Mouse (Mus musculus): ENCODE data around the gene Pccb.

Gene Pccb

DNA sequence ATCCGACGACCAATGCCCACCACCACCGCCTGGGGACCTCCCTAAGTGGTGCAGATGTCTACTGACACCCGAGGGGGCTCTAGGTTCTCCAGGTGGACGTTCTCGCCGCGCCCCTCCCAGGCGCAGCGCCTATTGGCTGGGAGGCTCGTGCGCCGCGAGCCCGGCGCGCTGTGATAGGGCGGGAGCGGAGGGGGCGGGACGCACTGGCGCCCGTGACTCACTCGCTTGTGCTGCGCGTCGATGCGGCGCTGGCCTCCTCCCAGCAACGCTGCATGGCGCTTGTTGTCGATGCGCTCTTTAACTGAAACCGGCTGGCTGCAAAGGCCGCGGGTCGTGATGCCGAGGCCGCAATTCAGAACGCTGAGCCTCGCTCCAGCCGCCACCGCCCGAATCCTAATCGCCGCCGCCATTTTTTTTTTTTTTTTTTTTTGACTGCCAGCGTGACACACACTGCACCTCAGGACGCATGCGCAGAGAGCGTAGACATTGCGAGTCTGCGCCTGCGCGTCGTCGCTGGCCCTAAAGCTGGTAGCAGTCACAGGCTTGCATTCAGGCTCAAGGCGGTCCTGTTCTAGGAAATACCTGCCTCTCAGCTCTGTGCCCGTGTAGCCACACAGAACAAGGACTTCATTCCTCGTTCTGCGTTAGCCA lies at the start of gene Pccb:
Gene Pccb (minus strand): TSS at position 451 of the 651 bp plus-strand sequence.
- peak; percentile 98 for DNase-seq

DNA sequence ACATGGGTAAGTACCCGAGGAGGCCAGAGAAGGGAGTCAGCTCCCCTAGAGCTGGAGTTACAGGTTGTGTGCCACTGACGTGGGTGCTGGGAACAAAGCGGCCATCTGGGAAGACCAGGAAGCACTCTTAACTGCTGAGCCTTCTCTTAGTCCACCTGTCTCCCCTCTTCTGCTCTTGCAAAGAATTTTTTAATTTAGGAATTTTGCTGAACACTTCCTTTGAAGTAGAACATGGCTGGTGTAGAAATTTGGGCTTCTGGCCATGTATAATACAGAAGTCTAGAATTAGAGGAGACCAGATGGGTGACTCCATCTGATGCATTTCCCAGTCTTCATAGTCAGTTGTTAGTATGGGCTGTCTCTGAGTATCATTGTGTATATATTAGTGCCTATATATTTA lies 49.0 kb upstream of the Pccb start:
- peak; percentile 46 for DNase-seq

DNA sequence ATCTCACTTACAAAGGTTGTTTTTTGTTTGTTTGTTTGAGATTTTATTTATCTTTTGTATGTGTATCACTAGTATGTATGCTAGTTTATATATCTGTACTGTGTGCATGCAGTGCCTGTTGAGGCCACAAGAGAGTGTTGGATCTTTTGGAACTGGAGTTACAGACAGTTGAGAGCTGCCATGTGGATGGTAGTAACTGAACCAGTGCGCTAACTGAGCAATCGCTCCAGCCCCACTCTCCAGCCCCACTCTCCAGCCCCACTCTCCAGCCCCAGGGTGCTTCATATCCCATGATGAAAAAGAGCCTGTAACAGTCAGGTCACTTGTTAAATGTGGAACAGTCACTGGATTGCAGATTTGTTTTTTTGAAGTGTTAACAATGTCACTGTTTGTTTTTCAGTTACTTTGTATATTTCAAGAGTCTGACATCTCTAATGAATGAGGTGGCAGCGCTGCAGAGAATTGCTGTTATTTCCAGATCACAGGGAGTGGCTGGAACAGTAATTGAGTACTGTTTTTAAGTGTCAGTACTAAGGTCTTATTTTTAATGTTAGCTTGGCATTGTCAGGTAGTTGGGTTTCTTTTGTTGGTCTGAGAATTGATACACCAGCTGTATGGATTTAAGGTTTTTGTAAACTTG lies 45.5 kb upstream of the Pccb start:
- DNase-seq, result no peak

DNA sequence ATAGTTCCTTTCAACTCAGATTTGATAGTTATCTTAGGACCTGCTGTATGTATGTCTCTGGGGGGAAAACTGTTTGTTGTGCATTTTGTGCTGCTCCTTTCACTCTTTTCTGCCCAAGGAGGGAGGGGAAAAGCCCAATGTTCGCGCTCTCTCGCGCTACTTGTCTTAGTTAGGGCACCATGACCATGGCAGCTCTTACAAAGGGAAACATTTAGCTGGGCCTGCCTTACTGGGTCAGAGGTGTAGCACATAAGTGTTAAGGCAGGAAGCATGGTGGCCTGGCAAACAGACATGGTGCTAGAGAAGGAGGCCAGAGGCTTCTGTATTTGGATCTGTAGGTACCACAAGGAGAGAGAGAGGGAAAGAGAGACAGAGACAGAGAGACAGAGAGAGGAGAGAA lies 43.9 kb upstream of the Pccb start:
- DNase-seq, result no peak

DNA sequence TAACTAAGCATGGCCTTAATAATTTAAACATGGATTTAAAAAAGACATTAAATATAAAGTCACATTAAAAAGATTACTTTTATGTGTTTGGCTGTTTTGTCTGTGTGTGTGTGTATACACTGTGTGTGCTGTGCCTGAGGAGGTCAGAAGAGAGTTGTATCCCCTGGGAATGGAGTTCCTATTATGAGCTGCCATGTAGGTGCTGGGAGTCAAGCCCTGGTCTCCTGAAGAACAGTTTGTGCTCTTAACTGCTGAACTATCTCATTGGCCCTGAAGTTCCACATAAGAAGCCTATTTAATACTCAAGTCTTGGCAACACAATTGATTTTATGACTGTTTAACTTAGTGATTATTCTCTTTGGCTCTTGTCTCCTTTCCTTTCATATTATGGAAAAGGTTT lies 42.8 kb upstream of the Pccb start:
- DNase-seq, result no peak

DNA sequence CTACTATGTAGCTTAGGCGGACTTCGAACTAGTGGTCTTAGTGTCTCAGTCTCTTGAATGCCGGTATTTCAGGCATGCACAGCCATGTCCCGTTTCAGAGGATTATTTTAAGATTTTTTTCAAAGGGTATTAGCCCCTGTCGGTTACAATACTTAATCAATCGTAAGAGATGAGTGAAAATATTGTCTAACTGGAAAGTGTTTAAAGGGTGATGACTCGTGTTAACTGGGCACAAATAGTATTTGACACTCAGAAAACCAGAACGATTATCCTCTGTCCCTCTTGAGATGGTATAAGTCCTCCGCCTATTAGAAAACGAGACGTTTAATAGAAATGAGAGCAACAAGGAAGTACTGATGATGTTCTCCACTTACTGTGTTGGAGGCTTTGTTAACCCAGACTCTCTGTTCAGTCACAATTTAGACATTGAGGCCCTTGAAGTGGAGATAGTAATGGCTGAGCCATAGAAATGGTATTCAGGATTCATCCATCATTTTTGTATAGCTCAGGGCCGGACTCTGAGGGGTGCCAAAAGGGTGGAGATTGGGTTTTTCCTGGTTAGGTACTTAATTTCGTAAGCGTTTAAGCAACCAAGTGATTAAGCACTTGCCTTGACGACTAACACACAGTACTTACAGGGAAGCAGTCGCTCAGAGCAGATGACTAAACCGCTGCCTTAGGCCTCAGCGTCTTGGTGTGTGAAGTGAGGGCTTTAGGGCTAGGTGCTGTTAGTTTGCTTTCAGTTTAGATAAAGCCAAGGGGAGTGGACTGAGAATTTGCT lies 41.6 kb upstream of the Pccb start:
- DNase-seq, result no peak

DNA sequence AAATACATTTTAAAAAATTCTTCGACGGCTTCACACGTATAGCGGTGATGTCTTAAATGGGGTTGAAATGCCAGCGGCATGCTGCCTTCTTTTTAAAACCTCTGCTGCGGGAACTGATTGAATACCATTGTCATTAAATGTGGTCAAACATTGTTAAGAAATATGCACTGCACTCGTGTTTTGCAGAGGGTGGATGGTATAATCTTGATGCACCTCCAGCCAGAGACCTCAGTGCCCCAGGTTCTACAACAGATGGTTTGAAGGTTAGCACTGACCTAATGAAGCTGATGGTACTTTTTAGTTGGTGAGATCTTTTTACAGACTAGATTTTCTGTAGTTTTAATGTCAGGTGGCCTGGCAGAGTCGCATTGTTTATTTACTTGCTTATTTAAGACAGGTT lies 41.0 kb upstream of the Pccb start:
- DNase-seq, result no peak

DNA sequence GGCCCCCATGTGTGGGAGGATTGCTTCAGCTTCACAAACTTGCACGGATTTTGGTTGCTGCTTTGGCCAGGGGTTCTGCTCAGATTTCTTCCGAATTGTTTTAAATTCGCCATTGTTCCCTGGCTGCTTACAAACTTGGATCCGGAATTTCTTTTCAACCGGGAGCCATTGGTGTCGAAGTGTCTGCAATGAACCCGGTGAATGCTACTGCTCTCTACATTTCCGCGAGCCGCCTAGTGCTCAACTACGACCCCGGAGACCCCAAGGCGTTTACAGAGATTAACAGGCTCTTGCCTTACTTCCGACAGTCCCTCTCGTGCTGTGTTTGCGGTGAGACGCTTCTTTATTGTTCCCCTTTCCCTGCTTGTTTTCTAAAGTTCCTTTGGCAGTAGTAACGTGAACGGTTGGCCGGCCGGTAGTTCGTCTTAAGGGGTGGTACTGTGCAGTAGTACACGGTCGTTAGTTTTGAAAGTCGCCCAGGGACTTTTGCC lies 40.4 kb upstream of the Pccb start:
- DNase-seq, result no peak

DNA sequence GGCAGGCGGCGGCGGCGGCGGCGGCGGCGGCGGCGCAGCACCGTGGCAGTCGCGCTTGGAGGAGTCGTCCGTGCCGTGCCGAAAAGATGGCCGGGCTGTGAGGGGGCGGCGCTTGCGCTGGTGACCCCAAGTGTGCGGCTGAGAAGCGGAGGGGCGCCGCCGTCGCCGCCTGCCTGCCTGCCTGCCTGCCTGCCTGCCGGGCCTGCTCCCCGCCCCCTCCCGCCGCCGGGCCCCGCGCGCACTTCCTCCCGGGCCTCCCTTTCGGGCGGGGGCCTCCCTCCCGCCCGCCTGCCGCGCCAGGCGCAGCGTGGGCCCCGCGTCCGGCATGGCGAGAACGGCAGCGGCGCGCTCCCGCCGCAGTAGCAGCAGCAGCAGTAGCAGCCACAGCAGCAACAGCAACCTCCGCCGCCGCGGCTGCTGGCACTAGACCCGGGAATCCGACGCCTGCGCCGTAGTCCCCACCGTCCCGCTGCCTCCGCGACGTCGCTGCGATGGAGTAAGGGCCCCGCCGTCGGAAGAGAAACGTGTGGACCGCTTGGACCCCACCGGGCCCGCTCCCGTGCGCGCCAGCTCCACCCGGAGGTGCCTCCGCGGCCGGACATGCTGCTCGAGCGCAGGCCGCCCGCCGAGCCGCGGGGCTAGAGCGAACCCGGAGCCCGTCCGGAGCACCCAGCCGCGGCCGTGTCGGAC lies 39.8 kb upstream of the Pccb start:
- DNase-seq, result peak; percentile 90

DNA sequence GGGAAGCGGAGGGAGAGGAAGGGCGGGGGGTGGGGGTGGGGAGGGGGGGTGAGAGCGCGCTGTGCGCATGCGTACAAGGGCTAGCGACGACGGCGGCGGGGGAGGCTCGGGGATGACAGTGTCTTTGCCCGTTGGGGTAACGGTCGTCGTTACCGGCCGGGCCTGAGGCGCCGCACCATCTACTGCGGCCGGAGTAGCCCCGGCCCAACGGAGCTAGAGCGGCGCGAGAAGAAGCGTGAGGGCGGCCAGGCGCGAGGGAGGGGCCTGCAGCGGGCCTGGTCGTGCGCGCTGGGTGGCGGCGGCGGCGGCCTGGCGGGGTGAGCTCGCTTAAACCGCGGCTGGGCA lies 39.3 kb upstream of the Pccb start, which contains the start of gene Msl2:
Gene Msl2 (plus strand): TSS at position 115 of the 345 bp plus-strand sequence.
- DNase-seq, result no peak

DNA sequence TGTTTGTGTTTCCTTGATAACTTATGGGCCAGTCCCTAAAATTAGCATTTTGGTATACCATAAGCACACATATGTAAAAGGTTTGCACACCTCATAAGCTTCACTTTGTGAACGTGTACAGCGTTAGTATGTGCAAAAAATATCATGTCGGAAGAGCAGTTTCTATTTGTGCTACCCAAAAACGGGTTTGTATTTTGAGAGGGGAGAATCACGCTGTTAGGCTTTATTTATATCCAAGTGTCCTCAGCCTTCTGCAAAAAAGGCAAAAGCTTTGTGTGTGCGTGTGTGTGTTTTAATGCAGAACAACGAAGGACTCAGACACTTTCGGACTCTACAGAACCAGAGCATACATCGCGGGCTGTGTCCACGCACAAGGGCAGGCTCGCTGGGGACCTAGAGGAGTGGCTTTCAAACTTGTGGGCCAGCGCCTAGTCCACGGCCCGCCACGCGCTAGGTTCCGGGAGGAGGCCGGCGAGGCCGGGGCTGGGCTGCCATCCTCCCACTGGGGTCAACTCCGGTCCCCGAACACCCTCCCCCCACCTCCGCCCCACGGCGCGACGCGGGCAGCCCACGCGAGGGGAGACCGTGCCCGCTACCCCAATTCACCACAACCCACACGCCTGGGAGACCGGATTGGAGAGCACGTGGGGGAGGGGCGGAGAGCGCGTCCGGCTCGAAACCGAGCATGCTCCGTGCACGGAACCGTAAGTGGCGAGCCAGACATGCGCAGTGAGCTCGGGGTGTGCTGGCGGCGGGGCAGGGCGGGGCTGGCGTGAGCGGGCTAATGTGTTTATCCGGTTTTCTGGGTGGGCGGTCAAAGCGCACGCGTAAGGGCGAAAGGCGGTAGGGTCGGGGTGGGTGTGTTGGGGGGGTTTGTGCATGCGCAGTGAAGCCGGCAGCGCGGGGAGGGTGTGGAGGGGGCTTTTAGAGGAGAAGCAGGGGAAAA lies 38.6 kb upstream of the Pccb start:
- peak; percentile 99 for DNase-seq

DNA sequence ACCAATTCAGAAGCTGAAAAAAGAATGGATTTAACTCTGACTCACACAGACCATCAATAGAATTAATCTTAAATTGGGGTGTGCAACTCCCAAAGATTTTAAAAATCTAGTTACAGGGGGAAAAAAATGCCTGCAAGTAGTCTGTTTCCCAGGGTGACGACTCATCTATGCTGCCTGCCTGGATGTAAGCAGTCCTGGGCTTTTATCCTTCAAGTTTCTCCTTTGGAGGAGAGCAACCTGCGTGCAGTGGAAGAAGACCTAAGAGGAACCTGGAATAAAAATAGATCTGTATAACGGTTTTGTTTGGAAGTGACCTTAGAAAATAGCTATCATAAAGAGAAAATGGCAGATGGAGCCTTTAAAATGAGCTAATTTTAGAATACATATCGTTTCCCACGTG lies 37.8 kb upstream of the Pccb start:
- no peak for DNase-seq

DNA sequence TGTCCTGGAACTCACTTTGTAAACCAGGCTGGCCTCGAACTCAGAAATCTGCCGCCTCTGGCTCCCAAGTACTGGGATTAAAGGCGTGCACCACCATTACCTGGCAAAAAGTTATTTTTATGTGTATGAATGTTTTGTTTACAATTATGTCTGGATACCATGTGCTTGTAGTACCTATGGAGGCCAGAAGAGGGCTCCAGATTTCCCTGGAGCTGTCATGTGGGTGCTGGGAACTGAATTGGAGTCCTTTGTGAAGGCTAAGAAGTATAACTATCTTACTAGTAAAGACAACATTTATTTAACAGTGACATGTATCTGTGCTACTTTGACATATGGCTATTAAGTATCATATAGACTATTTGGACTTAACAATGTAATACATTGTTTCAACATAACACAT lies 35.1 kb upstream of the Pccb start:
- no peak for DNase-seq

DNA sequence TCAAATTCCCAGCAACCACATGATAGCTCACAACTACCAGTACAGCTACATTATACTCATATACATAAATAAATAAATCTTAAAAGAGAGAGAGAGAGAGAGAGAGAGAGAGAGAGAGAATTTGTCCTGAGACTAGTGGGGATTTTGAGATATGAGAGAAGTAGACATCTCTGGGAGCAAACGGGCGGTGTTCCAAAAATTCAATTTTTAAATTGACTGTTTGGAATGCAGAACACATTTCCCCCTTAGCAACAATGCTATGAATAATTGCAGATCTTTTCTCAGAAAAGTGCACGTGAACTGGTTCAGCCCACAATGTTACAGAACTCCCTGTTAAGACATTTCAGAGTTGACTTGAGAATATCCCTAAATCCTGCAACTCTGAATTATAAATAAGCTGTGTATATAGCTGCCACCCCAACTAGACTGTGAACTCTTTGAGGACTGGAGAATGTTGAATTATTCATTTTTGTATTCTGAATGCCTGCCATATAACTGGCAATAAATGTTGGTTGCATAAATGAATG lies 30.4 kb upstream of the Pccb start:
- no peak for DNase-seq

DNA sequence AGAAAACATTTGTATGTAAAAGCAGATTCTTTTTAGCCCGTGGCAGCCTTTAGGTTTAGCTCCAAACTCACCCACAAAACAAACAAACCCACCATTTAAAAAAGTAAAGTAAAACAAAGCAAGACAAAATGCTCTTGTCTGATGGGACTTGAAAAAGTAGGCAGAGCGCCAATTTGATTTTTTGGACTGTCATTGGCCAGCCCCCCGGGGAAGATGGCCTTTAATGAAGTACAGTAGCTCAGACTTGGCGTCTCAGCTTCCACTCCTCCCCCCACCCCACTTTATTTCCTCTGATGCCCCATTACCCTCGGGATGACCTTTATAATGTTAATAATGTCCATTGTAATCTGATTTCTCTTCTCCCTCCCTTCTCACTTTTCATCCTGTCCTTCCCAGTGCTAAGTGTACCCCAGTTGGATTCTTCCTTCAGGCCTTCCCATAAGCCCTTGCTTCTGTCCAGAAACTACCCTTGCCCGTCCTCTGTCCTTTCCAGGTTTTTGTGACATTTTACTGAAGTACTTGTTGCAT lies 27.6 kb upstream of the Pccb start:
- DNase-seq, result no peak

DNA sequence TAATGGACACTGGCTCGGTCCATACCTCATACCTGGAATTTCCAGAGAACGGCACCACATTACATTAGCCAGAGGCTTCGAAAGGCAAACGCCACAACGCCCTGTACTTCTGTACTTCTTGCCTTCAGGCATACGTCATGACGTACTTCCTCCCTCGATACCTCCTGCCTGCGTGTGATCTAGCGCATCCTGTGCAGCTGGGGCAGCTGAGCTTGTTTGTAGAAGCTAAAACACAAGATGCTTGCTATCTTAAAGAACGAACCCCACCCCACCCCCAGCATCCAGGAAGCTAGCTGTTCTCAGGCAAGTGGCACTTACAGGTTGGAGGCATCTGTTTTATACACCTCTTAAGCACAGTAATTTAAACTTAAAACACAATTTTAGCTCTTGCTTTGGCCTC lies 26.3 kb upstream of the Pccb start:
- DNase-seq, result no peak

DNA sequence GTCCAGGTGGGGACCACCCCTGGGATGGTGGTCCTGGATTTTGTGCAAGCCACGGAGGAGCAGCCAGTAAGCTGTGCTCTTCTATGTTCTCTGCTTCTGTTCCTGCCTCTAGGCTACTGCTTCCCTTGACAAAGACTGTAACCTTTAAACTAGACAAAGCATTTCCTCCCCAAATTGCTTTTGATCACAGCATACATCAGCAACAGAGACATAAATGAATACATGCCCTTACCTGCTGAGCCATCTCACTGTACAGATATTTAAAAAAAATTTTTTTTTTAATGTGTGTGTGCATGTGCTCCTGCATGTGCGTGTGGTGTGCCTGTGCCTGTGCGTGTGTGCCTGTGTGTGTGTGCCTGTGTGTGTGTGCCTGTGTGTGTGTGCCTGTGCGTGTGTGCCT lies 22.5 kb upstream of the Pccb start:
- no peak for DNase-seq

DNA sequence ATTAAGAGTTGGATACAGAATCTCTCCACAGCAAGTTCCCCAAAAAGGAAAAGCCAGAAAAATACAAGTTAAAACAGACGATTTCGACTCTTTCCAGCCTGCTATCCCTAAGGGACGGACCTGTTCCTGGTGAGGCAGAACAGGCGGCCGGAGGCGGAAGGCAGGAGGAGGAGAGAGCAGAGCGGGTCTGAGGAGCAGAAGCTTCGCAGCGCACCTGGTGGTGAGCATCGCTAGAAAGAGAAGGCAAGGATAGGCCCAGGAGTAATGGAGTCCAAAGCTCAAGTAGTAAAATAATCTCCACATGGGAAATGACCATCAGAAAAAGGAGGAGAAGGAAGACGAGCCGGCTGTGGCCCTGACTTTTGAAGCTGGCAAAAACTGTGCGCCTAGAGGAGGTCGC lies 18.6 kb upstream of the Pccb start:
- no peak for DNase-seq

DNA sequence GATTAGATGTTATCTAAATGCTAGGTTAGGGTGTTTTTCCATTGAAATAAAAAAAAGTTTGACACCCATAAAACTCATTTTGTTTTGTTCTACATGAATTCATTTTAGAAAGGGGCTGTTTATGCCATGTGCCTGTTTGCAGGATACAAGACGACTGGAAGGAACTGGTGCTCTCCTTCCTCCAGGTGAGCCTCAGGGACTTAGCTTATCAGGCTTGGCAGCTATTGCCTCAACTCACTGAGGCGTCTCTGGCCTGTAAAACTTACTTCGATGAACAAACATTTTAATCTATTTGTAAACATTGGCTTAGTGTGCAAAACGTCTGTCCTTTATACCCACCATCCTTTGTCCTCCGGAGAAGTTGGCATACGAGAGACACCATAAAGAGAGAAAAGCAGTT lies 18.0 kb upstream of the Pccb start:
- DNase-seq, result no peak

DNA sequence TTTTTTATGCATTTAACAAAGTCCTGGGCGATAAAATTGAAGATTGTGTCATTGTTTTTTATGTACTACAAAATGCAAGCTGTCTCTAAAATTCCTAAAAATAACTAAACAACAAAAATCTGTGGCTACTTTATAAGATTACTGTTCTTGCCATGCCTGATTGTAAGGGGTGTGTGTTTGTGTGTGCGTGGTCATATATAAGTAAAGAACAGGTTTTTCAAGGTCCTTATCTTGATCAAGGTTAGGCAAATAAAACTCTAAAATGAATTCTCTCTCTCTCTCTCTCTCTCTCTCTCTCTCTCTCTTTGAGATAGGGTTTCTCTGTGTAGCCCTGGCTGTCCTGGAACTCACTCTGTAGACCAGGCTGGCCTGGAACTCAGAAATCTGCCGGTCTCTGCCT lies 17.3 kb upstream of the Pccb start:
- no peak for DNase-seq

DNA sequence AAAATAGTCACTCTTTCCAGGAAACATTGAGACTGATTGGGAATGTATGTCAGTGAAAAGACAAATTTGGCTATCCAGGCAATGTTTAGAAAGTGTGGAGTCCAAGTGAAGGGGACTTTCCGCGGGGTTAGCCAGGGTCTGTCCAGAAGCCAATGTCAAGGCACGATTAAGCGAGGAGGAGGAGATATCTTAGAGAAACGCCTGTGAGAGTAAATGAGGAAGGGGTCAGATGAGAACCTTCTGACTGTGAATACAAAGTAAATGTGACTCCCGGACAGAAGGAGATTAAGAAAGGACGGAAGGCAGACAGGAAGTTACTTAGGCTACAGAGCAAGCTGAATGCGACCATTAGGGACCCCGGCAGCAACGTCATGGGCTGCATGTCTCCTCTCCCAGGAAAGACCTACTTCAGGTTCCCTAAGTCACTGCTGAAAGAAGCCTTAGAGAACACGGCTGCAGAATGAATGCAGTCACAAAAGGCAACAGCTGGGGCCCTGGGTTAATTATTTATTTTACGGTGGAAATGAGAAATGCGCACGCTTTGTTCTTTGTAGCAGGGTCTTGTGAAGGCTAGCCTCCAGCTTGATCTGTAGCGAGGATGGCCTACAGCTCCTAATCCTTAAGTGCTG lies 11.1 kb upstream of the Pccb start:
- no peak for DNase-seq
